Mouse (Mus musculus): ENCODE results near the gene Pde6c.
A peak's percentile ranks its signal among the peaks of the same experiment; 100 is the strongest.

The Pde6c gene

DNA sequence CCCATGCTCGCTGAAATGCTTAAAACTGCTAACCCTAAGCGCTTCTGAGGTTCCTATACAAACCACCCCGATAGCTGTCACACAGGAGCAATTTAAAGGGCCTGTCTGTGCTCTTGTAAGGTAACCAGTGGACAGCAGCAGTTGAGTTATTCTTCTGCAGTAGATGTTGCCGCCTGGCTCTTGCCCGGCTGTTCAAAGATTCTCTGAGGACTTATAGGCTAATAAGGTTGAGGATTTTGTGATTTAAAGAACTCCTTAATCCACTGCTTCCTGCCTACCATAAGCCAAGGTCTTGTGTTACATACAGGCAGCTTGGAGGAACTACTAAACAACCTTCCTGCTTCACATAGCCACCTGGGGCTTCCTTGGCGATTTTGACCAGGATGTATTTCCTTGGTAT is at the start of gene Pde6c:
Gene Pde6c, plus strand, starts transcription at position 301 of the 400 bp plus-strand sequence.
- no peak for DNase-seq (ENCODE audit: low spot score)

DNA sequence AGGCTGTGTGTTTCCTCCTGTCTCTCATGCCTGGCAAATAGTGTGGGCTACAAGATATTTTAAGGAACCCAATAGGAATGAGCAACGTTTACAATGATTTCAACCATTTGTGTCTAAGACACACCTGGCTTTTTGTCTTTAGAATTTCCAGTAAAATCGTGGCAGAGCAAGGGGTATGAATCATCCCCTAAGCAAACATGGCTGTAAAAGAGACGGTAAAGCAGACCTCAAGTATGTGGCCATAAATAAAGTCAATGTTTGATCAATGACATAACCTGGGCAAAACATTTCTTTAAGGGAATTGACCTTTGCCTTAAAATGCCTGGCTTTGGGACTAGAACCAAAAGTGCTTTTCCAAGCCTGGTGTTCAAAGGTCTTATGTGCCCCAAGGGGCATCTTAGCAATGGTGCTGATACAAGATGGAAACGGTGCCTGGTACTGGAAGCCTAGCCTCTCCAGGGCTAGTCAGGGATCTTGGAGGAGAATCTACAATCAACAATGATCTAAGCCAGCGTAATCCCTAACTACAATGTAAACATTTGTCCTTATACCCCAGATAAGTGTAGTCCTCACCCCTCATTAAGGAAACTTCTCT is 49.6 kb upstream of the Pde6c start:
- no peak for DNase-seq (ENCODE audit: low spot score)

DNA sequence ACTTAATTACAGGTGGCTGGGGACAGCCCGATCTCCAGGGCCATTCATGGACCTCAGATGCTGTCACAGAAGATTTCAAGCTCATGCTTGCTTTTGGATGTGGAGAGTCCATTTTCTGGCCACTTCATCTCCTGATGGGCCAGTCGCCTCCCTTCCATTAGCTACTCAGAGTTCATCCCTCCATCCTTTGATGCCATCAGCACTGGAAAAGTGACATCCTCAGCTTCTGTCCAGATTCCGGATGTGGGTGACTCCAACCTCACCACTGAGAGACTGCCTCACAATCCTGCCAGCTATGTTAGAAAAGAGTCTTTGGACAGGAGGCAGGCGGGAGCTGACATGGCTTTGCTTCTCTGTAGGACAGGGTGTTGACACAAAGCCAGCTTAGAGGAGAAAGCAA is 46.7 kb upstream of the Pde6c start:
- DNase-seq (ENCODE audit: low spot score), result no peak

DNA sequence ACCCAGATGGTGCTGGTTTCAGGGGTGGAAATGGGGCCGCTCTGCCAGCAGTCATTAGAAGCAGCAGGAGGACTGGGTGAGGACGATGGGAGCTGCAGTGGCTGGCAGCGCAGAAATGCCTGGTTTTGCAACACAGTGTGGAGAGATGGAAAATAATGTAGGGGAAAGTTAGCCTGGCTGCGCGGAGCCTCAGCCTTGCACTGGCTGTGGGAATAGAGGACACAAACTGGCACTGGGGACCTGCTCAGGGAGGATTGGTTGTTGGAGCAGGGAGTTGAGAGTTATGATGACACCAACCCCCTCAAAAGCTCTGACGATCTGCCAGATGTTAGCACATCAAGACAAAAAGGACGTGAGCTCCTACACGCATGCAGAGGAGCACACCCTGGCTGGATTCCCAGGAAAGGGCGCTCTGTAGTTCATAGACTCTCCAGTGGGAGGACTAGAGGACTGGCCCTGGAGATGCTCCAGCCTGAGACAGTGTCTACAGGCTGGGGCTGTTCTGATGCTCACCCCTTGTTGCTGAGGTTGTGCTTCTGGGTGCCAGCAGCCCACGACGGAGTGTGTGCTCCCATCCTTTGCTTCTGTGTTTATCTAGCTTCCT is 45.5 kb upstream of the Pde6c start:
- peak; percentile 45 for DNase-seq (ENCODE audit: low spot score)

DNA sequence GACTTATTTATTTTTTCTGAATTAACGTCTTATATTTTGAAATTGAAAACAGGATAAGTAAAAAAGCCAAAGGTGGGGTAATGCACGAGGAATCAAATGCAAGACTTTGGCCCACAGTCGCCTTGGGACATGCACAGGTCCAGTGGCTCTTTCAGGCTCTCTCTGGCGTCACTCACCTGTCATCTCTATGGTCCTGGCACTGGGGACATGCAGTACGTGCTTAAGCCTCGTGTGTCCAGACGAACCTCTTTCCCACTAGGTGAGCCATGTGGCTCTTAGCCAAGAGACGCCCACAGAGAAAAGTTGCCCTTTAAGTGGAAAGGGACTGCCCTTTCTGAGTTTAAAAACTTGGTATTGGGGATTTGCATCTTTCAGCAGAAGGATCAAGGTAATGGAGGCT is 43.2 kb upstream of the Pde6c start:
- DNase-seq (ENCODE audit: low spot score), result no peak

DNA sequence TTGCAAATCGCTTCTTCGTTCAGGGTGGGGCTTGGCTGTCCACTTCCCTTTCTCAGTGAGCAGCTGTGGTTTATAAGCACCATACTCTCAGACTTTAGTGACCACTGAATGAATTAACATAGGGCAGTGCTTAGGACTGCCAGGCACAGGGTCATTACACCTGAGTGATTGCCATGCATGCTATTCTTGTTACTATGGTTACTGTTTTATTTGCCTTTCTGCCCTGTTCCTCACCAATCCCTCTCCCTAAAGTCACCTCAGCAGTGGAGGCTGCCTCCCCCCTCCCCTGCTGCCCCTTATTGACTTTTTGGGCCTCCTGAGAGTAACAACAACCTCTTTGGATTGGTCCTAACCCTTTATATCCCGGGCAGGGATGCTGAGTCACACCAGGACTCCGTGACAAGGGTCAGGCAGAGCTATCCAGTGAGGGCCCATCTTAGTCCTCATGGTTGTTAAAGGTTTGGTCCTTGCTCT is 41.0 kb upstream of the Pde6c start:
- no peak for DNase-seq (ENCODE audit: low spot score)

DNA sequence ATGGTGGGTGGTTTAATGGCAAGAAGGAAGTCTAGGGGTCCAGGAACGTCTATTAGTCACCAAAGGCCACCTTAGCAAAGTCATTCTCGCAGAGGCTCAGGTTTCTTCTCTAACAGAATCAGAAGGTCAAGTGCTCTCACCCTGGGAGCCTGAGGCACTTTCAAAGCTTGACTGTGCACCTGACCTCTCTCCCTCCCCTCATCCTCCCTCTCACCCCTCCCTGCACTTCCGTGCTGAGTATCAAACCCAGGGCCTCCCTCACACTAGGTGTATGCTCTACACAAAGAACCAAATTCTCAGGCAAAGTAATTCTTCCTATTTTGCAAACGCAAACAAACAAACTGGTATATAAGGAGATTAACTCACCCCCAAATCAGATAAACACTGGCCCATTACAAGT is 36.4 kb upstream of the Pde6c start:
- DNase-seq (ENCODE audit: low spot score), result no peak

DNA sequence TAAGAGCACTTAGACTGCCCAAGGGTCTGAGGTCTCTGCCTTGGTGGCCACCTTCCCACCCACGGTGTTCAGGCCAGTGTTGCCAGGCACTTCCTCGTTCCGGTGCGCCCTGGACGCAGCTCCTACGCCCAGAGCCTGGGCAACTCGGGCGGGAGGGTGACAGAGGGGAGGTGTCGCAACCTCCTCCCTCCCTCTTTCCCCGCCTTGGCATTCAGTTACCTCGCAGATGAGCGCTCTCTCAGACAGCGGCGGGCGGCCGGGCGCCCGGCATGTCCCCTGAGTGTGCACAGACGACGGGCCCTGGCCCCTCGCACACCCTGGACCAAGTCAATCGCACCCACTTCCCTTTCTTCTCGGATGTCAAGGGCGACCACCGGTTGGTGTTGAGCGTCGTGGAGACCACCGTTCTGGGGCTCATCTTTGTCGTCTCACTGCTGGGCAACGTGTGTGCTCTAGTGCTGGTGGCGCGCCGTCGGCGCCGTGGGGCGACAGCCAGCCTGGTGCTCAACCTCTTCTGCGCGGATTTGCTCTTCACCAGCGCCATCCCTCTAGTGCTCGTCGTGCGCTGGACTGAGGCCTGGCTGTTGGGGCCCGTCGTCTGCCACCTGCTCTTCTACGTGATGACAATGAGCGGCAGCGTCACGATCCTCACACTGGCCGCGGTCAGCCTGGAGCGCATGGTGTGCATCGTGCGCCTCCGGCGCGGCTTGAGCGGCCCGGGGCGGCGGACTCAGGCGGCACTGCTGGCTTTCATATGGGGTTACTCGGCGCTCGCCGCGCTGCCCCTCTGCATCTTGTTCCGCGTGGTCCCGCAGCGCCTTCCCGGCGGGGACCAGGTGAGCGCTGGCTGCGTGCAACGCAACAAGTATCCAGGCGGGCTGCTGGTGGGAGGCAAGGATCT is 35.5 kb upstream of the Pde6c start, which contains the start of gene Ffar4:
Gene Ffar4, plus strand, starts transcription at position 214 of the 901 bp plus-strand sequence.
- peak; percentile 41 for DNase-seq (ENCODE audit: low spot score)

DNA sequence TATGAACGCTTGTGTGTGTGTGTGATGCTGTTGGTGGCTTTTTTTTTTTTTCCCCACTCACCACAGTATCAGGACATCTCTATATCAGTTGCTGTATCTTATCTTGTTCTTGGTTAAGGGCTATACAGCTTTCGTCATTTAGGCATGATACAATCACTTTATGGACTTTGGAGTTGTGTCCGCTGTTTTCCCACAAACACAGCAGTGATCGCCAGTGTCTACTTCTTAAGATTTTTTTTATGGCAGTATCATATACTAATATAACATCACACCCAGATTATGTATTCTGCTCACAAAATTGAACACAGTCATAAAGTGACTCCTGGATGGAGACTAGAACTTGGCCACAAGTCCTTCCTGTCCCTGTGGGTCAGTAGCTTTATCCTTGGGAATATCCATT is 24.7 kb upstream of the Pde6c start:
- DNase-seq (ENCODE audit: low spot score), result no peak

DNA sequence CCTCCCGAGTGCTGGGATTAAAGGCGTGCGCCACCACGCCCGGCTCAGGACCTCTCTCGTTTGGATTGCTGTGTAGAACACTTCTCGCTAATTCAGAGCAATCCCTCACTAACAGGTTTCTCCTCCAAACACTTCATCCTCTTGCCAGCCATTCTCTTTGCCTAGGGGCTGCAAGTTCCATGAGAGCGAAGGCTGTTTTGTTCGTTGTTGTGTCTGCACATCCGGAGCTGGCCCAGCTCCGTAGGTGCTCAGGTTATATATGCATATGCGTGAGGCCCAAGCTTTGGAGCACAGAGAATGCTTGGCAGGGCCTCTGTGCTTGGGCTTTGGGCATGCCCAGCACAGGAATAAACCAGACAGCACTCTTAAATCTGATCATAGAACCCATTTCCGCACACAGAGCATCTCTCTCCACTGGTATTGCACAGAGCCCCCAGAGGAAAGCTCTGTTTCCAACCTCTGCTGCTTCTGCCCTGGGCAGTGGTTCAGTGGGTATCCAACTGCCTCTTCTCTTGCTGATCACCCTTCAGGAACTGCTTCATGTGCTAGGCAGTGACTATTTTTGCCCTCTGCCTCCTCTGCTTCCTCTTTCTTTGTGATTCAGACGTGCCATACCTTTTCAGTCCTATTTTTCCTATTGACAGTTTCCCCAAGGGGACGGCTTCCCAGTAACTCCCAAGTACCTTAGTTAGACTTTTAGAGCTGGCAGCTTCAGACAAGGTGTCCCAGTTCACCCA is 22.9 kb upstream of the Pde6c start:
- DNase-seq (ENCODE audit: low spot score), result no peak

DNA sequence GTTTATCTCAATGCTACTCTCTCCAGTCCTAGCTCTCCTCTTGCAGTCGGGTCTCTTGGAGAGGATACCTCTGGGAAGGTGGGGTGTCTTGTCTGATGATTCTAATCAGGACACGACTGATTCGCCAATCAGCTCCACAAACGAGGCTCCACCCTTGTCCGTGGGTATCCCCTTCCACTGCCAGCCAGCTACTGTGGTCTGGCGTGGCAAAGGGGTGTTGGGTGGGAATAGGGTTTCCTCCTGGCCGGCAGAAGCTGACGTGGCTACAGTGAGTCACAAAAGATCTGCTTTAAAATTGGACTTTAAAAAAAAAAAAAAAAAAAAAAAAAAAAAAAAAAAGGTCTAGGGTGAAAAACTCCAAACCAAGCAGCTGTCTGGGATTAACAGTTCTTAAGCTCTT is 21.5 kb upstream of the Pde6c start:
- DNase-seq (ENCODE audit: low spot score), result no peak

DNA sequence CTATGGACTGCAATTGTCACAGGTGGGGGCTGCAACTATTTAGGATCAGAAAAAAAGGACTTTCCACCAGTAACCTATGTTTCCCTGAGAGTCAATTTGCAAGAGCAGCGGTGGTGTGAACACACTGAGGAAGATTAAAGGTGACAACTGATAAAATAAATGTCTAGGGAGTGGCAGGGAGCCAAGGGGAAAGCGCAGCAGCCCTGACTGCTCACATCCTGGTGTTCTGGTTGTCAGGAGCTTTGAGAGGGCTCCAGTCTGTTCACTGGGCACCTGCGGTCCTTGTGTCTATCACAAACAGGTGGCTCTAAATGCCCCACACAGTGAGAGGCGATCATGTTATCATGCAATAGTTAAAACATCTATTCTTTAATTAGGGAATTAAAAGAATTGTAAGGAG is 20.0 kb upstream of the Pde6c start:
- DNase-seq (ENCODE audit: low spot score), result no peak

DNA sequence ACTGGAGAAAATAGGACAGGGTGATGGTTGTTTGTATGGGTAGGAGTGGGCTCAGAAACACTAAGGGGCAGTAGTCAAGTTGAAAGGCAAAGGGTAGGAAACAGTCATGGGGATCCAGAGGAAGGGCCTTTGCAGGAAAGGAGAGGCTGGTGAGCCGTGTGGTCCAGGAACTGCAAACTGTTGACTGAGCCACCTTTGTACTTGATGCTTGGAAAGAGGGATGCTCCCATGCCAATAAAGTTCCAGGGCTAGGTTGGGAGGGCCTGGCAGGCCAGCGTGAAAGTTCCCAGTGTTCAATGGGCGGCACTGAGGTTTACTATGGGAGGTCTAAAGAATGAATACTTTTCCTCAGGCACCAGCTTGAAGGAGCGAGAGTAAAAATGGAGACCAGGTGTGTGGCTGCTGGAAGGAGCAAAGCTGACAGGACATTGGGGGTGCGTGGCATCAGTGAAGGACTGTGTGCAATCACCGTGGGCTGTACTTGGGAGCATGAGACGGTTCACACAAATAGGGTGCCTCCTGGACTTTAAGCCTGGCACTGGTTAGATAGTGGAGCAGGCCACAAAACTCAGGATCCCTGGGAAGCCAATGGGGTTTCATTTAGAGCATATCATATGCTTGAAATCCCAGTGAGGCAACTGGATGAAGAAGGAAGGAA is 17.6 kb upstream of the Pde6c start:
- DNase-seq (ENCODE audit: low spot score), result no peak

DNA sequence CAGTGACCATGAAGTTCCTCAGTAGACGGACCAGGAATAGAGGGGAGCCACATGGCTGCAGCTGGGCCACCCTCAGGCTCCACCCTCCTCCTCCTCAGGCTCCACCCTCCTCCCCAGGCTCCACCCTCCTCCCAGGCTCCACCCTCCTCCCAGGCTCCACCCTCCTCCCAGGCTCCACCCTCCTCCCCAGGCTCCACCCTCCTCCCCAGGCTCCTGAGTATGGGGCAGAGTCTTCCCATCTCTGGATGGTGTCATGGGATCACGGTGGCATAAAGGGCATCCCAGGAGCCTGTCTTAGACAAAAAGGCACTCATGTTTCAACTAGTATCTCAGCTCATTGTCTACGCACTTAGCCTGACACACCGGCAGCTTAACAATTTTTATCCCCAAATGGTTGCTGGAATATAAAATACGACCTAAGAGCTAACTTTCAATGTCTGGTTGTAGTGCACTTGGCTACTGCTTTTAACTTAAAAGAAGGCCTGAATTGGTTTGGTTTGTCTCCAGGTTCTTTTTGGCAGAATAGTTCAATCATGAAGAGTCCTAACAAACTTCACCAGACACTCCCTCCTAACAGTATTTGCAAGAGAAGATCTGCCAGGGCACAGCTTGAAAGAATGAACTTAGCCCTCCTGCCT is 12.3 kb upstream of the Pde6c start:
- DNase-seq (ENCODE audit: low spot score), result no peak

DNA sequence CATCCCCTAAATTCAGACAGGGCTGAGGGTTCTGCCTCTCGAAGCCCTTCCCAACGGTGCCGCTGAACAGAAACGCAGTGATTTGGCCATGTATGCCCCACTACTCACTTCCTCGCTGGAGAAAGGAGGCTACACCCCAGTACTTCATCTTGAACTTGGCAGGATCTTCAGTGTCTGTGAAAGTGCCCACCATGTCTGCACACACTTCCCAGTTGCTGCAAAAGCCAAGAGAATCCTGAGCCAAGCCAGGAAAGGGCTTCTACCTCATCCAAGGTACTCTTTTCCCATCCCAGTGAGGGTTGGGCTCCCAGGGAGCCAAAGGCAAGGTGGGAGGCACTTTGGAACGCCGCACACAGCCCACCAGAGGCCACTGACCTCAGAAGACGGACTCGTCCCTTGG is 8.7 kb upstream of the Pde6c start:
- DNase-seq (ENCODE audit: low spot score), result no peak

DNA sequence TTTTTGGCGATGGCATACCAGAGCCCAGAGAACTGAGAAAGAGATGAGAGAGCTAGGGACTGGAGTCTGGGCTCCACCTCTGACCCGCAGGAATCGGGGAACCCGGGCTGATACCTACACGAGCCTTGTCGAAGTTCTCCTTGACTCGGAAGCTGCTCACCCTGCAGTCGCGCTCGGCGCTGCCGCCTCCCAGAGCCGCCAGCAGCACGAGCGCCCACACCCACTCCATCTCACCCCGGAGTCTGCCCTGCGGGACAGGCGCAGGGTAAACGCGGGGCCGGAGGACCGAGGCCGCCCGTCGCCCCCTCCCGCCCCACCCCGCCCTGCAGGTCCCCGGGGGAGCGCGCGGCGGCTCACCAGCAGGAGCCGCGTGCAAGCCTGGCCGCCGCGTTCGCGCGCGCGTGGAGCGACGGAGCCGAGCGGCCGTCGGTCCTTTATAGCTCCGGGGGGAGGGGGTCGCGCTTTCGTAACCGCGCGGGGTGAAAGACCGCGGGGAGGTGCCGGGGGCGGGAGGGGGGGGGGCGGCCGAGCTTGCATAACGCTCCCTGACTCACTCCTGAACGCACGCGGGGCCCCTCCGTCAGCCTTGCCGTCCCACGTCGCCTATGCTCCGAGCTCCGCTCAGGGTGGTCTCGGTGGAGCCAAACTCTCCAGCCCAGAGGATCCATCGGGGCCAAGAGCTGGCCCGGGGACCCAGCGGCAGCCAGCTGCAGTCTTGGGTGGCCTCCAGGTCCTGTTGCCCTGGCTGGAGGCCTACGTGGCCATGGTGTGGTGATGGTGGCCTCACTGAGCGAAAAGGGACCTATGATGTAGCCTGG is 8.0 kb upstream of the Pde6c start:
- DNase-seq (ENCODE audit: low spot score), result peak; percentile 57

DNA sequence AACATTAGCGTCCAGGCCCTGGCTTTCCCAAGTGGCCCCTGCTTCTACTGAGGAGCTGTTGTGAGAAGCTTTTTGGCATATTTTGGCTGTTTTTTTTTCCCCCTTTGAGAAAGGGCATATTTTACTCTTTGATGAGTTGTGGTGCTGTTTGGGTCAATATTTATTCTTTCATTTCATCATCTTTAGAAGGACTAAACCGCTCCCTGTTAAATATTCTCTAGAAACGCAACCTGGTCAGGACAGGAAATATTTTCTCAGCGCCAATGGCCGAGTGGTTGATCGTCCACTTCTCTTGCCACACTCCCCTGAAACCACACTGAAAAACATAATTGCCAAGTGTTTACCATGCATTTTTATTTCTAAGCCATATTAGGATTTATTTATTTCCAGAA is 7.4 kb upstream of the Pde6c start, which contains the start of gene Rbp4:
Gene Rbp4, minus strand, starts transcription at position 63 of the 392 bp plus-strand sequence.
- no peak for DNase-seq (ENCODE audit: low spot score)

DNA sequence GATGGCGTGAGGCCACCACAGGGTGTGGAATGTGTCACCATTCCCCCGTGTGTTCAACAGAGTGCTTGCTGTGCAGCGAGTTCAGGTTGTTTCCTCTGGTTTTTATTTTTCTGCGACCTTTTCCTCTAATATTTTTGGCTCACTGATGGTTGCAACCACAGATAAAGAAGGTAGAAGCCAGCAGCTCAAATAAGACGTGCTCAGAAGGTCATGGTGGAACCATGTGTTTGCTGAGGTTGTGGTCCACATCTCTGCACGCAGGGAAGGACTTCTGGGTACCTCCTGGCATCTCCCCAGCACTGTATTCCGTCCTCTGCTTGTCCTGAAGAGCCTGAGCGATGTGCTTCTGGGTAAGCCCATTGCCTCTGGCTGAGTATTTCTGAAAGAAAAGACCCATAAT is 5.9 kb upstream of the Pde6c start:
- no peak for DNase-seq (ENCODE audit: low spot score)

DNA sequence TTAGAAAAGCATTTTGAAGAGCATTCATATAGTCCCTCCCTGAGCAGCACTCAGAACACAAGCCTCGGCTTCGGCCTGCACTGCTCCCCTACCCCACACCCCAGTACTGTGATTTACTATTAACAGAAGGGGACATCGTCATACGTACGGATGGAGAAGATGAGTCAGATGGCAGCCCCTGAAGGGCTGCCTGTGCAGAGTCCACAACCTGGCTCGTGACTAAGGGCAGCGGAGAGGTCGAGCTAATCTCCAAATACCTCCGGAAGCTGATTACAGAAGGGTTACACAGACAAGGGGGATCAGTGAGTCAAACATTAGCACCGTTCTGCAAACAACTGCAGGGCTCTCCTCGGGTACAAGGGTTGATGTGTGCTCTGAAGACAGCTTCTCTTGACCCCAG is 1.4 kb downstream of the Pde6c start:
- DNase-seq (ENCODE audit: low spot score), result no peak

DNA sequence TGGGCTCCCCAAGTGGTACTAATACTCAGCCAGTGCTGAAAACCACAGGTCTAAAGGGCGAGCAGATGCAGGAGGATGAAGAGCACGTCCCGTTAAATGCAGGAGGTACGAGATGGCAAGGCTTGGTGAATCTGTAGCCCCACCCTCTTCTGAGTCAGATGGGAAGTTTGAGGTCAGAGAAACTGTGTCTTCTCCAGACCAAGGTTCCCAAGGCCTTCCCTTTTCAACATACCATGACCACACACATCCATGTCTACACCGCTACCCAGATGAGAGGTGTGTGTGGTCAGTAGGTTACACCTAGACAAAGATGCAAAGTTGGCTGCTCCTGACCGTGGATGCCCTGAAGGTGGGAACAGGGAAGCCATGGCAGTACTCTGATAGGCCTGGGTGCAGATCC is 2.2 kb downstream of the Pde6c start:
- DNase-seq (ENCODE audit: low spot score), result no peak

Data from retina, embryonic 14.5 days (tissue).